1 mouse cellular context compared by ENCODE assay signal in the genomic region with DNA sequence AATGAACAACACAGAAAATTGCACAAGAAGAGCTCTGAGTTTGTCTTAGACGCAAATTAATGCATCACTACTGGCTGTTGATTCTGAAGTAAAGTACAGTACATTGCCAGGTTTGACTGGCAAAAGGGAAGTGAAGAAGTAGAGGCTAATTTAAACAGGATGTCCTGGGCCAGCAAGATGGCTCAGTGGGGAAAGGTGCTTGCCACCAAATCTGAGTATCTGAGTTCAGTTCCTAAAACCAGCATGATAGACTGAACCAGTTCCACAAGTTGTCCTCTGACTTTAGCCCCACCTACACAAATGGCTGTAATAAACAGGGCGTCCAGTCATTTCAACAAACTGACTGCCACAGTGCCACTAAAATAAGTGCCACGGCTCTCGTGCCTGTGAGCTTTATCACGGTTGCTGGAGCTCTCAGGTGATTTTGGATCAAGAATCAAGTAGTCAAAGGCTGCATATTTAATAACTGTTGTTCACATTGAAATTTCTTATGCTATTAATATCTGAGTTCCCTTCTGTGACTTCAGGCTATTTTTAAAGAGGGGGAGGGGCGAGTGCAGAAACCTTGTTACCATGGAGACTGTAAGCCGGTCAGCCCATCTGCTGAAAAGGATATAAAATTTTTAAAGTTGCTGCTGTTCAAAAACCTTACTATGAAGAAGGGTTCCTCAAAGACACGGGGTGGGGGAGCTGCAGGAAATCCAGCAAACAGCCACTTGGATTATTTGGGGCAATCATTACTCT.
A peak's percentile ranks its signal among the peaks of the same experiment; 100 is the strongest.
TF ChIP-seq lines count a peak whose summit lies in the region.

No protein-coding gene starts in this region.

TF ChIP-seq in CH12.LX, 34 proteins besides CTCF, POLR2A, EP300 and RAD21:
- 0 out of 2 replicates have a peak, but pooled peaks have one; percentile 11 for TF ChIP-seq MAFK (IDR thresholded peaks at IDR 0.05; ENCODE audit: insufficient replicate concordance, low read length)
- TF ChIP-seq ZKSCAN1 (IDR thresholded peaks at IDR 0.05; ENCODE audit: borderline replicate concordance, low read depth, low read length): no peak
- TF ChIP-seq USF1 (IDR thresholded peaks at IDR 0.05; ENCODE audit: low read depth, low read length): no peak
- TF ChIP-seq TBP (conservative IDR thresholded peaks at IDR 0.05; ENCODE audit: low read depth, low read length): 0 out of 2 replicates have a peak, but pooled peaks have one; percentile 45
- no peak for TF ChIP-seq CHD1 (IDR thresholded peaks at IDR 0.05; ENCODE audit: low read depth, low read length)
- no peak for TF ChIP-seq MYC (IDR thresholded peaks at IDR 0.05; ENCODE audit: low read depth, low read length)
- peak; percentile 49; the same call in 1 of the 2 replicates for TF ChIP-seq IRF4 (IDR thresholded peaks at IDR 0.05; ENCODE audit: low read depth, low read length)
